Mouse (Mus musculus) cerebellum, adult 2 months (tissue): Measurements from ENCODE around the gene Ate1.

ENCODE experiments used
- CTCF ChIP-seq: fragments of 200-500 bp; IDR thresholded peaks from 2 replicates; pipeline ENCODE4 v1.5.1; 2011; ENCODE audit warnings: low read depth, mild to moderate bottlenecking, control low read depth, low read length, moderate library complexity, borderline replicate concordance; ENCODE audit not compliant: insufficient read depth
- POLR2A ChIP-seq: fragments of 200-500 bp; IDR thresholded peaks from 2 replicates; pipeline ENCODE4 v1.6.1; 2011; ENCODE audit warnings: low read length, control low read depth, borderline replicate concordance; ENCODE audit not compliant: insufficient read depth

DNA sequence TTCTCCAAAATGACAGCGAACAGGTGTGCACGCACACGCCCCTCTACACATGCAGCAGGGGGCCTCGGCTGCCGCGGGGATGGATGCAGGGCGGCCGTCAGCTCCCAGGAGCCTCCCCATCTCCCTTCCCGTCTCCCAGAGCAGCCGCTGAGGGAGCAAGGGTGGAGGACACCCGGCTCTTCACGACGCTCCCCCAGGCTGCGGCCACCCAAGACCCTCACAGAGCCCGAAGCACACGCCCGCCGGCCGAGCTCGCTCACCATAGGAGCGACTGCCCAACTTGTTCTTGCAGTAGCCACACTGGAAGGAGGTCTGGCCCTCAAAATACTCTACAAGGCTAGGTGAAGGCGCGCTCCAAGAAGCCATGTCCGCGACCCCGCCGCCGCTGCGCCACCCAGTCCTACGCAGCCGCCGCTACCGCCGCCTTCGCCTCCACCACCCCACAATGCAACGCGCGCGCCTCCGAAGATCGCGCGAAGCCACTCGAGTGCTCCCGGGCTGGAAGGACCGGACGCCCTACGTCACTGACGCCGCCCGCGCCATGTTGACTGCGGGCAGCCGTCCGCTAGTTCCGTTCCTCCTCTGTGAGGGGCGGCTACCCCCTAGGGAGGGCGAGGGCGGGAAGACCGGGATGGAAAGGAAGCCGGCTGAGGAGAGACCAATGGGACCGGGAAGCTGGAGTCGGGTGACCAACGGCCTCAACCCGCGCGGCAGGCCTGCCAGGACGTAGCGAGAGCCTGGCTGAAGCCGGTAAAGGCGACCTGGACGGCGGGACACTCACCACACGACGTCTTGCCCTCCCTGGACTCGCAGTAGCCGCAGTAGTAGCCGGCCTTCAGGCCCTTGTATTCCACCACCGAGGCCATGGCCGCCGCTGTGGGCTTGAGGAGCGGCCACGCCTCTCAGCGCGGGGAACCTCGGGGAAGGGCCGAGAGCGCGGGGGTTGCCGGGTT lies 797 bp downstream of the Ate1 start:
- peak; percentile 67 for TF ChIP-seq POLR2A
- TF ChIP-seq CTCF = no peak
